Mouse (Mus musculus) thymus, adult 2 months (tissue): Measurements from ENCODE around the gene Gdpd1. TPM values are rescaled to one million over a fixed set of nuclear protein-coding genes. Genes with fewer than 3 reads are reported as not detected.
A peak's percentile ranks its signal among the peaks of the same experiment; 100 is the strongest.

Experiments used
- DNase-seq: peaks from one replicate; pipeline ENCODE4 v3.0.0; 2021
- H3K27ac ChIP-seq: fragments of 200-500 bp; 2 replicates; pipeline ENCODE4 v1.5.1; 2012; ENCODE audit warnings: low read length, control low read depth; ENCODE audit not compliant: control insufficient read depth, insufficient read depth
- H3K27me3 ChIP-seq: fragments of 200-500 bp; 2 replicates; pipeline ENCODE4 v1.6.1; 2012; ENCODE audit warnings: mild to moderate bottlenecking, low read length, moderate library complexity, mixed read lengths; ENCODE audit not compliant: control insufficient read depth, insufficient read depth
- H3K36me3 ChIP-seq: fragments of 200-500 bp; 2 replicates; pipeline ENCODE4 v1.6.1; 2012; ENCODE audit warnings: mild to moderate bottlenecking, low read length, moderate library complexity; ENCODE audit not compliant: control insufficient read depth, insufficient read depth
- H3K4me1 ChIP-seq: fragments of 200-500 bp; replicated peaks from 2 replicates; pipeline ENCODE4 v1.6.1; 2012; ENCODE audit warnings: low read length; ENCODE audit not compliant: control insufficient read depth, insufficient read depth
- H3K4me3 ChIP-seq: fragments of 200-500 bp; 2 replicates; pipeline ENCODE4 v1.5.1; 2012; ENCODE audit warnings: mild to moderate bottlenecking, low read length, control low read depth, moderate library complexity; ENCODE audit not compliant: control insufficient read depth, insufficient read depth
- CTCF ChIP-seq: fragments of 200-500 bp; IDR thresholded peaks from 2 replicates; pipeline ENCODE4 v1.5.1; 2012; ENCODE audit warnings: mild to moderate bottlenecking, control low read depth, low read length, moderate library complexity, borderline replicate concordance; ENCODE audit not compliant: control insufficient read depth, poor library complexity, insufficient read depth; ENCODE audit errors: extremely low read depth
- POLR2A ChIP-seq: fragments of 200-500 bp; IDR thresholded peaks from 2 replicates; pipeline ENCODE4 v1.6.1; 2012; ENCODE audit warnings: mild to moderate bottlenecking, low read length, control low read depth, moderate library complexity; ENCODE audit not compliant: control insufficient read depth, poor library complexity, insufficient read depth; ENCODE audit errors: extremely low read depth
- WGBS: fragments of 180-500 bp; shearing (Covaris S2); methylation state at CpG from one replicate; pipeline ENCODE4 v1.1.7; 2018; 5-methylcytosine and 5-hydroxymethylcytosine counted together
- polyA plus RNA-seq: library from polyadenylated mRNA; depleted of rRNA; stranded (reverse); fragments of >200 nt; gene quantifications from 2 replicates; pipeline ENCODE4 v1.2.3, GENCODE M21; 2012; rRNA removed

The Gdpd1 gene
- polyA plus RNA-seq, 1 experiment: 6.6 TPM

- H3K4me1 ChIP-seq: peaks cover 15% of the 10 kb centered on the region
- H3K27me3 ChIP-seq: no peaks in the 10 kb centered on the region
- H3K36me3 ChIP-seq: no peaks in the 10 kb centered on the region
- H3K4me3 ChIP-seq: peak within 1 kb of the TSS; percentile 89
- DNase-seq: peak; percentile 97
- H3K27ac ChIP-seq: peak within 1 kb of the TSS; percentile 59
- peak; percentile 27; the same call in 1 of the 2 replicates for TF ChIP-seq CTCF
- TF ChIP-seq POLR2A: peak; percentile 91
- WGBS: under 1% methylated on average over 96 of the region's 96 CpGs
These were observed 80.5 kb downstream of the Gdpd1 start, which contains the start of gene Ypel2 for GRCm38 (mm10) chr11:86993041-86994037. TSS of gene Ypel2 (minus strand) at chr11:86993707.

GRCm38 (mm10) chr11:86992461-86992988, 81.3 kb downstream of the Gdpd1 start:
- Histone ChIP-seq H3K27me3 (no peaks in the 10 kb centered on the region), H3K36me3 (no peaks in the 10 kb centered on the region), H3K4me1 (peaks cover 15% of the 10 kb centered on the region), H3K27ac (peak overlapping the region; percentile 28), H3K4me3 (peak overlapping the region; percentile 89)
- peak; percentile 22 for DNase-seq
- TF ChIP-seq CTCF (no peak), POLR2A (no peak)
- 3% methylated on average over 13 of the region's 13 CpGs for WGBS

GRCm38 (mm10) chr11:86991241-86991640, 82.6 kb downstream of the Gdpd1 start:
- H3K4me1 ChIP-seq: peaks cover 15% of the 10 kb centered on the region
- no peak for TF ChIP-seq CTCF
- no peak for TF ChIP-seq POLR2A
- H3K4me3 ChIP-seq: no peak overlapping the region

GRCm38 (mm10) chr11:86990309-86990708, 83.6 kb downstream of the Gdpd1 start:
- no peak overlapping the region for H3K27ac ChIP-seq
- no peak for TF ChIP-seq CTCF
- TF ChIP-seq POLR2A: no peak
- no peaks in the 10 kb centered on the region for H3K36me3 ChIP-seq
- DNase-seq: no peak
- no peaks in the 10 kb centered on the region for H3K27me3 ChIP-seq
- WGBS: 82% methylated on average over 3 of the region's 3 CpGs
- H3K4me1 ChIP-seq: peaks cover 12% of the 10 kb centered on the region
- no peak overlapping the region for H3K4me3 ChIP-seq

More at GRCm38 (mm10) chr11:86991241-86991640, 82.6 kb downstream of the Gdpd1 start:
- 91% methylated on average over 4 of the region's 4 CpGs for WGBS
- no peak for DNase-seq
- Histone ChIP-seq H3K36me3 (no peaks in the 10 kb centered on the region), H3K27ac (no peak overlapping the region), H3K27me3 (no peaks in the 10 kb centered on the region)

- 95% methylated on average over 3 of the region's 3 CpGs for whole genome bisulfite sequencing
- TF ChIP-seq POLR2A (no peak), CTCF (no peak)
- DNase-seq: no peak
- peaks cover 6% of the 10 kb centered on the region for H3K4me1 ChIP-seq
- H3K4me3 ChIP-seq: no peak overlapping the region
- no peak overlapping the region for H3K27ac ChIP-seq
- H3K36me3 ChIP-seq: no peaks in the 10 kb centered on the region
- H3K27me3 ChIP-seq: no peaks in the 10 kb centered on the region
These were observed 88.9 kb downstream of the Gdpd1 start for GRCm38 (mm10) chr11:86984990-86985389.

Other genes with a start within 250 kb of the Gdpd1 start
- 16.0 and 16.2 TPM in 2 replicates for gene Ypel2, start 80.4 kb downstream of the Gdpd1 start, polyA plus RNA-seq
- gene Smg8, start 12.7 kb upstream of the Gdpd1 start, polyA plus RNA-seq: 13.8 and 14.1 TPM in 2 replicates
- 5.9 and 6.9 TPM in 2 replicates for gene Prr11, start 34.6 kb upstream of the Gdpd1 start, polyA plus RNA-seq
- 18.9 and 21.0 TPM in 2 replicates for gene Ska2, start 35.2 kb upstream of the Gdpd1 start, polyA plus RNA-seq
- 5.2 and 5.9 TPM in 2 replicates for gene Trim37, start 53.0 kb upstream of the Gdpd1 start, polyA plus RNA-seq